Mouse (Mus musculus) embryonic fibroblast, embryonic 13.5 days (primary cell): Measurements from ENCODE around the gene Ccdc86. TPM values are rescaled to one million over a fixed set of nuclear protein-coding genes. Genes with fewer than 3 reads are reported as not detected.
A peak's percentile ranks its signal among the peaks of the same experiment; 100 is the strongest.

Experiments used
- H3K27ac ChIP-seq: 2 replicates; pipeline ENCODE4 v1.5.1; 2012; ENCODE audit warnings: low read length, control low read depth, inconsistent platforms; ENCODE audit not compliant: insufficient read depth
- H3K4me1 ChIP-seq: 2 replicates; pipeline ENCODE4 v1.6.1; 2011; ENCODE audit warnings: low read length; ENCODE audit not compliant: control insufficient read depth, insufficient read depth
- H3K4me3 ChIP-seq: 2 replicates; pipeline ENCODE4 v1.5.1; 2011; ENCODE audit warnings: mild to moderate bottlenecking, control low read depth, low read length; ENCODE audit not compliant: insufficient read depth
- CTCF ChIP-seq: IDR thresholded peaks from 2 replicates; pipeline ENCODE4 v1.5.1; 2011; ENCODE audit warnings: mild to moderate bottlenecking, control low read depth, low read length, moderate library complexity, borderline replicate concordance; ENCODE audit not compliant: insufficient read depth
- POLR2A ChIP-seq: IDR thresholded peaks from 2 replicates; pipeline ENCODE4 v1.6.1; 2011; ENCODE audit warnings: low read depth, mild to moderate bottlenecking, control low read depth, low read length, moderate library complexity
- polyA plus RNA-seq: library from polyadenylated mRNA; stranded (reverse); fragments of >200 nt; gene quantifications from 2 replicates; pipeline ENCODE4 v1.2.4, GENCODE M21; 2011; ENCODE audit warnings: low read depth; ENCODE audit not compliant: missing spikeins, insufficient read length

Ccdc86 gene
- 12.3 and 13.1 TPM in 2 replicates for polyA plus RNA-seq

DNA sequence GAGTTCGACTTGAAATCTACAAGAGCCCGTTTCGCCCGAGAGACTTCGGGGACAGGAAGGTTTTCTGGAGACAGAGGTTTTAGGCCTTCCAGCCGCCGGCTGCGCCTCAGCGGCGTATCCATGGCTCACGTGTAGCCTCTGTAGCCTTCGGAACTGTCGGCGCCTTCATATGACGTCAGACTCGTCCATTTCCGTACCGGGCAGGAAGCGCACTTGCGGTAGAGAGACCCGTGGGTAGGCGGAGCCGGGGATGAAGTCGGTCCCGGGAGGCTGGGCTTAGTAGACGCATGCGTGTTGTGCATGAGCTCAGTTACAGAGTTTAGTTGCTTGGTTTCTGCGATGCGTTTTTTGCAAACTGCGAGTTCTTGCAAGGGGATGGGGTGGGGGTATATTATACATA is at the start of gene Ccdc86:
TSS of gene Ccdc86 (minus strand) at position 155 of the 400 bp plus-strand sequence.
- Histone ChIP-seq H3K27ac (0 out of 2 replicates have a peak within 1 kb of the TSS, but pooled peaks have one; percentile 17), H3K4me1 (peaks cover 11% of the 10 kb centered on the region), H3K4me3 (peak within 1 kb of the TSS; percentile 84)
- TF ChIP-seq POLR2A (peak; percentile 66), CTCF (no peak)

- Histone ChIP-seq H3K4me3 (no peak within 1 kb of the TSS), H3K4me1 (no peaks in the 10 kb centered on the region), H3K27ac (no peak within 1 kb of the TSS)
- TF ChIP-seq CTCF (no peak), POLR2A (no peak)
Observed at GRCm38 (mm10) chr19:10993150-10993549, 44.1 kb upstream of the Ccdc86 start, which contains the start of gene Ms4a15. Gene Ms4a15 (minus strand): TSS chr19:10993250.

DNA sequence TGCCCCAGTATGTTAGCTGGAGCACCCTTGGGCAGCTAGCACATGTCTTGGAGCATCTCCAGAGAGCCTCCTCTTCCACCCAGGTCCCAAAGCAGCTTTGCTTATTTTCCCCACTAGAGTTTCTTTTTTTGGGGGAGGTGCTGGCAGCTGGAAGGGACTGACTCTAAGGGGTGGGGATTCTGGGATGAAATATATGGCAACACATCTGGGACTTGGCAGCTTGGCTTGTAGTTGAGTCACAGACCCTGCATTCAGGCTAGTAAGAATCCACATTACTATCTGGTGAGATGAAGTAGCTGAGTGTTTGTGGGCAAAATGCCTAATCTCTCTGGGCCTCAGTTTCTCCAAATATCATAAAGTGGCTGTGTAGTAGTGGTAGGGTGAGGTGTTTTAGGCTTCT is 42.8 kb upstream of the Ccdc86 start:
- Histone ChIP-seq H3K27ac (no peak overlapping the region), H3K4me1 (no peaks in the 10 kb centered on the region), H3K4me3 (no peak overlapping the region)
- no peak for TF ChIP-seq CTCF
- no peak for TF ChIP-seq POLR2A

DNA sequence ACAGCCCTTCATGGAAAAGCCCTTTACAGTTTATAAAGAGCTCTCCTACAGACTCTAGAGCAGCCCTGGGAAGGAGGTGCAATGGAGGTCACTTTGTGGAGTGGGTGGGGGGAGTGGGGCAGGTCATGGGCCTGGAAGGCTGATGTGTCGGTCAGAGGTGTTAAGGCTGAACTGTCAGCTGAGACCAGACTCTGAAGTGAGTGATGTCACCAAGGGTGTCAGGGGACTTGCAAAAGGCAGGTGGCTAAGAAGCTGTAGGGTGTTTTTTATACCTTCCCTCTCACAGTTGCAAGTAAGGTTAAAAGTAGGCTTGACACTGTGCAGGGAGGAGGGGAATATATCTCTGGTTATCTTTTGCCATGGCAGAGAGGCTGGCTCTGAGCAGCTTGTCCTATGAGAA is 41.7 kb upstream of the Ccdc86 start:
- no peak for TF ChIP-seq CTCF
- no peak for TF ChIP-seq POLR2A
- Histone ChIP-seq H3K27ac (no peak overlapping the region), H3K4me3 (no peak overlapping the region), H3K4me1 (no peaks in the 10 kb centered on the region)

GRCm38 (mm10) chr19:10988563-10988962 is 39.5 kb upstream of the Ccdc86 start:
- Histone ChIP-seq H3K4me3 (no peak overlapping the region), H3K4me1 (no peaks in the 10 kb centered on the region), H3K27ac (no peak overlapping the region)
- TF ChIP-seq POLR2A (no peak), CTCF (no peak)

GRCm38 (mm10) chr19:10985889-10986288 is 36.8 kb upstream of the Ccdc86 start:
- H3K4me3 ChIP-seq, result no peak overlapping the region
- no peak for TF ChIP-seq CTCF
- no peak for TF ChIP-seq POLR2A
- no peak overlapping the region for H3K27ac ChIP-seq
- H3K4me1 ChIP-seq, result no peaks in the 10 kb centered on the region

GRCm38 (mm10) chr19:10984551-10984950 is 35.5 kb upstream of the Ccdc86 start:
- Histone ChIP-seq H3K4me1 (no peaks in the 10 kb centered on the region), H3K27ac (no peak overlapping the region), H3K4me3 (no peak overlapping the region)
- no peak for TF ChIP-seq CTCF
- no peak for TF ChIP-seq POLR2A

- no peaks in the 10 kb centered on the region for H3K4me1 ChIP-seq
- no peak overlapping the region for H3K4me3 ChIP-seq
- TF ChIP-seq POLR2A (no peak), CTCF (peak; percentile 68; the same call in 1 of the 2 replicates)
- H3K27ac ChIP-seq, result no peak overlapping the region
Observed at GRCm38 (mm10) chr19:10983146-10983545, 34.1 kb upstream of the Ccdc86 start.

DNA sequence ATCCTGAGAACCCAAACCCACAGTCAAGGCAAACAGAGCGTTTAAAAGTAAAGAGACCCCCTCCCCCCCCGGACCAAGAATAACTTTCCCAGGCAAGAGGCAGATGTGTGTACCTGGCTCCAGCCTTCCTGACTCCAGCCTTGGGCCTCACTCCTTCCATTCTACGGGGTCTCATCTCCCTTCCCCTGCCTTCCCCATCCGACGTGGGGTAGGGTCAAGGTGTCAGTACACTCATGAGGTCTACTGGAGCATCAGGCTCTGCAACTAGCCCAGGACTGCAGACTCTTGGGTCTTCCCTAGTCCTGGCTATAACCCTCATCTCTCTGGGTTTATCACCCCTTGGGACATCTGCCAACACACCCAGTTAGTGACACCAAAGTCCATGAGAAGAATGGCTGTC is 31.1 kb upstream of the Ccdc86 start:
- H3K4me3 ChIP-seq, result no peak overlapping the region
- no peak overlapping the region for H3K27ac ChIP-seq
- no peak for TF ChIP-seq CTCF
- no peak for TF ChIP-seq POLR2A
- H3K4me1 ChIP-seq, result no peaks in the 10 kb centered on the region

DNA sequence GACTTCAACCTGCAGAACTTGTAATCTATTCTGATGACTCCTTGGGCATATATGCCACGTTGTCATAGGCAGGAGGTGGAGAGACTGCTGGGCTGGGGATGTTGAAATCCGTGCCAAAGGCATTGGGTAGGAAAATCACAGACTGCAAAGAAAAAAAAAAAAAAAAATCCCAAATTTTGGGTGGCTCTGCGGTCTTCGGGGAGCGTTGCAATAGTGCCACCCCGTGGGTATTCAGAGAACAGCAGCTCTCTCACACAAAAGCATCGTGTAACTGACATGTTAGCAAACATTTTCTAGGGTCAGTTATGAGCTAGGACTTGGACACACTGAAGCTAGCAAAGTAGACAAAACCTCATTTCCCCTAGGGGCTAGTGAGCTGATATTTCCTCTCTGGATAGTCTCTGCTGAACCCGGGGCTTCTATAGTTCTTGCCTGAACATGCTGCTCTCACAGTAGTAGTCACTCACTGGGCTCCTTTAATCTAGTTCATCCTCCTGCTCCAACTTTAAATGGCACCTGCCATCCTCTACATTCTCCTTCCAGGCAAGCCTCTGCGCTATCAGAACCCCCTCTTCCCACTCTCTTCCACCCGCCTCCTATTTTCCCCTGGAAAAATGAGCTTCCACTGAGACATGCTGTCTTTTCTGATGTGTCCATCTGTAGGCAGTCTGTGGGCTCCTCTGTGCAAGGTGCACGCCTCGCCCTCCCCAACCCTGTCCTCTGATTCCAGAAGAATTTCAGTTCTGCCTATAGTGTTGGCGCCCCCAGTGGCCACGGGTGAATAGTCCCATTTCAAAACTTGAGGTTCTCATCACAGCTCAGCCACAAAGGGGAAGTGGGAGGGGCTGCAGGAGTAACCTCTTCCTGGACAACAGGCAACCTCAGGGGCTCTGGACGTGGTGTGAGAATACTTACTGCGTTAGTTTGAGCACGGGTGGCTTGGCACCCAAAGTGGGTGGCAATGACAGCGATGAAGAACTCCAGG is 30.4 kb upstream of the Ccdc86 start:
- TF ChIP-seq CTCF (peak; percentile 40; the same call in 1 of the 2 replicates), POLR2A (no peak)
- Histone ChIP-seq H3K27ac (no peak overlapping the region), H3K4me3 (no peak overlapping the region), H3K4me1 (no peaks in the 10 kb centered on the region)
